8 mouse cellular contexts compared by ENCODE assay signal in the genomic region with DNA sequence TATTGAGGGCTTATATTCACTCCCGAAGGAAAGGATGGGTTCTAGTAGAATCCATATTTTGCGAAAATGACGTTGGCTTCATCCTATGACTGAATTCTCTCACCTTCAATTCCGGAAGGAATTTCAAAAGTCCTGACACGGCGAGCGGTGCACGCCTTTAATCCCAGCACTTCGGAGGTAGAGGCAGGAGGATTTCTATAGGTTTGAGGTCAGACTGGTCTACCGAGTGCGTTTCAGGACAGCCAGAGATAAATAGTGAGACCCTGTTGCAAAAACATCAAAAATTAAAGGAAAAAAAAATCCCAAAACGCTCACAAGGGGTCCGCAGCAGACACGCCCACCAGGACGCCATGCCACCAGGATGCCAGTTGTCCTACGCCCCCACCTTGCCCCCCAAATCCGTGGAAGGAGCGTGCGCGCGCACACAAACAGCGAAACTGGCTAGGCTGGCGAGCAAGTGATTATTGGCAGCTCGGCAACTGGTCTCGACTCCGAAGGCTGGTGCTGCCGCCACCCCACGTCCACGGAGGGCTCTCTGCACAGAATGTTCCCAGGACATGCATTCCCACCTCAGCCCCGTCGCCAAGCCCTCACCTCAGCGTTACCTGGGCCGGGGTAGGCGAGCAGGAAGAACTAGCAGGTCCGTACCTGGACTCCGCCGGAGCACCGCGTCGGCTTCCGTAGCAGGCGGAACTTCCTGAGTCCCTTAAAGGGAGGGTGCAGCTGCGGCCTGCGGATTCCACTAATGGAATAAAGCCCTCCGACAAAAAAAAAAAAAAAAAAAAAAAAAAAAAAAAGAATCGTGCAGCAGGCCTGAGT. TPM values are rescaled to one million over a fixed set of nuclear protein-coding genes. Genes with fewer than 3 reads are reported as not detected.
A peak's percentile ranks its signal among the peaks of the same experiment; 100 is the strongest.
DNase-seq lines count a peak whose midpoint lies in the region; ATAC-seq and TF ChIP-seq lines count a peak whose summit lies in the region.

A gene (minus strand): TSS at position 683 of the 819 bp plus-strand sequence.

- H3K27me3 ChIP-seq in G1E (ENCODE audit: insufficient read depth, low read length), result peaks cover 10% of the 10 kb centered on the region
- H3K27me3 ChIP-seq in forebrain, embryonic 16.5 days (replicated peaks; ENCODE audit: control insufficient read depth, insufficient read depth, low read length), result peaks cover 4% of the 10 kb centered on the region; the same call in 1 of the 2 replicates
- no peaks in the 10 kb centered on the region for H3K27me3 ChIP-seq in lung, embryonic 15.5 days

- H3K9ac ChIP-seq in forebrain, embryonic 16.5 days (replicated peaks; ENCODE audit: low read depth, low read length), result peak within 1 kb of the TSS; percentile 83
- peak within 1 kb of the TSS; percentile 65 for H3K9ac ChIP-seq in lung, embryonic 15.5 days

- TF ChIP-seq CTCF in G1E (IDR thresholded peaks at IDR 0.05; ENCODE audit: low read depth, low read length), result no peak

- H3K36me3 ChIP-seq in G1E (replicated peaks), result peaks cover 37% of the 10 kb centered on the region
- peaks cover 4% of the 10 kb centered on the region for H3K36me3 ChIP-seq in forebrain, embryonic 16.5 days (ENCODE audit: control insufficient read depth, insufficient read depth)
- H3K36me3 ChIP-seq in lung, embryonic 15.5 days, result peaks cover 12% of the 10 kb centered on the region

- peak; percentile 74 for ATAC-seq in G1E (ENCODE audit: extremely low read depth, insufficient number of reproducible peaks, low FRiP score, poor library complexity, severe bottlenecking)
- ATAC-seq in forebrain, embryonic 16.5 days, result peak; percentile 82
- ATAC-seq in lung, embryonic 15.5 days (ENCODE audit: borderline replicate concordance, extremely low read depth, low FRiP score, low TSS enrichment), result peak; percentile 85

- intact Hi-C loops in heart, postnatal 36 days (cut with DNase I), result loop anchor here (1.0 kb wide), 1 partner anchor 15 kb away; a partner anchor contains a TSS

- H3K4me2 ChIP-seq in forebrain, embryonic 16.5 days (ENCODE audit: low read length), result peak within 1 kb of the TSS; percentile 74
- H3K4me2 ChIP-seq in lung, embryonic 15.5 days, result peak within 1 kb of the TSS; percentile 61

- 1% methylated on average over 46 of the region's 46 CpGs for WGBS in forebrain, embryonic 16.5 days
- 1% methylated on average over 46 of the region's 46 CpGs for WGBS in lung, embryonic 15.5 days

- no peaks in the 10 kb centered on the region for H3K9me3 ChIP-seq in G1E (replicated peaks)
- H3K9me3 ChIP-seq in forebrain, embryonic 16.5 days (ENCODE audit: control insufficient read depth, low read length), result no peaks in the 10 kb centered on the region
- no peaks in the 10 kb centered on the region for H3K9me3 ChIP-seq in lung, embryonic 15.5 days

- H3K4me3 ChIP-seq in G1E (ENCODE audit: low read depth, low read length), result peak within 1 kb of the TSS; percentile 98
- H3K4me3 ChIP-seq in forebrain, embryonic 16.5 days (replicated peaks; ENCODE audit: low read length), result peak within 1 kb of the TSS; percentile 86
- H3K4me3 ChIP-seq in lung, embryonic 15.5 days, result peak within 1 kb of the TSS; percentile 96

- peak; percentile 80 for DNase-seq in G1E (ENCODE audit: low spot score)
- DNase-seq in cerebellum, adult 18-20 months, result peak; percentile 87 to 89
- DNase-seq in heart, postnatal 36 days, result peak; percentile 80 to 85
- peak; percentile 70 to 81 for DNase-seq in layer of hippocampus, adult 8-10 months (ENCODE audit: low spot score in 2 of 2)
- peak; percentile 70 for DNase-seq in ovary, adult 18-20 months (ENCODE audit: low spot score)
- peak; percentile 92 for DNase-seq in thymus, postnatal 0 days (ENCODE audit: low spot score)

- H3K27ac ChIP-seq in forebrain, embryonic 16.5 days (ENCODE audit: low read length), result peak within 1 kb of the TSS; percentile 62
- H3K27ac ChIP-seq in lung, embryonic 15.5 days, result peak within 1 kb of the TSS; percentile 33

- peaks cover 21% of the 10 kb centered on the region for H3K4me1 ChIP-seq in G1E (ENCODE audit: insufficient read depth, low read depth, low read length)
- peaks cover 6% of the 10 kb centered on the region for H3K4me1 ChIP-seq in forebrain, embryonic 16.5 days (replicated peaks; ENCODE audit: control insufficient read depth, insufficient read depth, low read length)
- H3K4me1 ChIP-seq in lung, embryonic 15.5 days, result peaks cover 10% of the 10 kb centered on the region

RNA-seq across cellular contexts. Expression of the gene that starts here (rescaled TPM):
- total RNA-seq in G1E (2014; fragmentation: Nextera tagmentation), result 11.5 and 14.4 TPM in 2 replicates
- 27.5 and 28.9 TPM in 2 replicates for total RNA-seq in G1E (2017)
- polyA plus RNA-seq in G1E (2012), result 4.8 and 7.6 TPM in 2 replicates
- 28.7 and 31.6 TPM in 2 replicates for polyA plus RNA-seq in forebrain, embryonic 16.5 days (2015; fragmentation: Nextera tagmentation; extraction: Ambion mirVana)
- 10 to 100 TPM; 27.0 to 29.6 TPM for total RNA-seq in heart, postnatal 36 days (2021)
- total RNA-seq in layer of hippocampus, adult 8-10 months (2022), result 10 to 100 TPM; 17.7 to 20.4 (median 20.0) TPM
- polyA plus RNA-seq in lung, embryonic 15.5 days (2015; fragmentation: Nextera tagmentation; extraction: Ambion mirVana), result 19.3 and 20.1 TPM in 2 replicates
- 28.4 and 31.3 TPM in 2 replicates for polyA plus RNA-seq in thymus, postnatal 0 days (2015; fragmentation: Nextera tagmentation; extraction: Ambion mirVana)

Comparison
In these comparisons a context has a peak if more than half of its experiments do, and no peak if none do; other contexts are left out.
1. Peak in every context shown above with its lines: DNase-seq, ATAC-seq, H3K4me3 ChIP-seq and H3K27ac ChIP-seq.